Mouse (Mus musculus): ENCODE measurements around the gene Alpk3. TPM values are rescaled to one million over a fixed set of nuclear protein-coding genes. Genes with fewer than 3 reads are reported as not detected.
"Not testable (repeated sequence)": the region's sequence is repeated elsewhere in the genome, so short reads cannot be mapped to it uniquely, and the experiment has no call there.

Gene Alpk3
- total and polyA plus RNA-seq, 3 experiments, result 3.9 to 13.8 (median 7.7) TPM

- Histone ChIP-seq H3K4me3 (ENCODE audit: low read depth, low read length) (no peak overlapping the region), H3K4me1 (ENCODE audit: insufficient read depth, low read depth, low read length) (peaks cover 3% of the 10 kb centered on the region; the same call in 1 of the 2 replicates), H3K36me3 (replicated peaks) (no peaks in the 10 kb centered on the region), H3K9me3 (replicated peaks) (no peaks in the 10 kb centered on the region), H3K27me3 (ENCODE audit: insufficient read depth, low read length) (peaks cover 42% of the 10 kb centered on the region)
- ATAC-seq (ENCODE audit: extremely low read depth, insufficient number of reproducible peaks, low FRiP score, poor library complexity, severe bottlenecking), result no peak
- TF ChIP-seq TAL1 (conservative IDR thresholded peaks at IDR 0.05; ENCODE audit: low read depth, low read length) (no peak), POLR2AphosphoS5 (IDR thresholded peaks at IDR 0.05; ENCODE audit: insufficient replicate concordance, low read depth, low read length) (no peak), GATA2 (IDR thresholded peaks at IDR 0.05; ENCODE audit: borderline replicate concordance, low read depth, low read length) (no peak), CTCF (IDR thresholded peaks at IDR 0.05; ENCODE audit: low read depth, low read length) (no peak), GATA1 (IDR thresholded peaks at IDR 0.05; ENCODE audit: borderline replicate concordance, low read length) (no peak)
- no peak for DNase-seq (ENCODE audit: low spot score)
These were observed 79.9 kb downstream of the Alpk3 start for GRCm38 (mm10) chr7:81137292-81137691.

- H3K27me3 ChIP-seq (ENCODE audit: insufficient read depth, low read length), result peaks cover 31% of the 10 kb centered on the region
These were observed 81.7 kb downstream of the Alpk3 start for GRCm38 (mm10) chr7:81139100-81139499.

GRCm38 (mm10) chr7:81139671-81140404, 82.4 kb downstream of the Alpk3 start:
- Histone ChIP-seq H3K36me3 (replicated peaks) (no peaks in the 10 kb centered on the region), H3K4me1 (ENCODE audit: insufficient read depth, low read depth, low read length) (peaks cover 3% of the 10 kb centered on the region; the same call in 1 of the 2 replicates), H3K4me3 (ENCODE audit: low read depth, low read length) (no peak overlapping the region), H3K27me3 (ENCODE audit: insufficient read depth, low read length) (peaks cover 25% of the 10 kb centered on the region), H3K9me3 (replicated peaks) (no peaks in the 10 kb centered on the region)
- no peak for DNase-seq (ENCODE audit: low spot score)
- TF ChIP-seq CTCF (IDR thresholded peaks at IDR 0.05; ENCODE audit: low read depth, low read length) (no peak), GATA2 (IDR thresholded peaks at IDR 0.05; ENCODE audit: borderline replicate concordance, low read depth, low read length) (no peak), POLR2AphosphoS5 (IDR thresholded peaks at IDR 0.05; ENCODE audit: insufficient replicate concordance, low read depth, low read length) (no peak), TAL1 (conservative IDR thresholded peaks at IDR 0.05; ENCODE audit: low read depth, low read length) (no peak), GATA1 (IDR thresholded peaks at IDR 0.05; ENCODE audit: borderline replicate concordance, low read length) (no peak)
- no peak for ATAC-seq (ENCODE audit: extremely low read depth, insufficient number of reproducible peaks, low FRiP score, poor library complexity, severe bottlenecking)

More at GRCm38 (mm10) chr7:81139100-81139499, 81.7 kb downstream of the Alpk3 start:
- DNase-seq (ENCODE audit: low spot score), result no peak
- Histone ChIP-seq H3K36me3 (replicated peaks) (no peaks in the 10 kb centered on the region), H3K4me1 (ENCODE audit: insufficient read depth, low read depth, low read length) (peaks cover 3% of the 10 kb centered on the region; the same call in 1 of the 2 replicates), H3K4me3 (ENCODE audit: low read depth, low read length) (no peak overlapping the region), H3K9me3 (replicated peaks) (no peaks in the 10 kb centered on the region)
- no peak for ATAC-seq (ENCODE audit: extremely low read depth, insufficient number of reproducible peaks, low FRiP score, poor library complexity, severe bottlenecking)
- TF ChIP-seq GATA2 (IDR thresholded peaks at IDR 0.05; ENCODE audit: borderline replicate concordance, low read depth, low read length) (no peak), TAL1 (conservative IDR thresholded peaks at IDR 0.05; ENCODE audit: low read depth, low read length) (no peak), POLR2AphosphoS5 (IDR thresholded peaks at IDR 0.05; ENCODE audit: insufficient replicate concordance, low read depth, low read length) (no peak), CTCF (IDR thresholded peaks at IDR 0.05; ENCODE audit: low read depth, low read length) (no peak), GATA1 (IDR thresholded peaks at IDR 0.05; ENCODE audit: borderline replicate concordance, low read length) (no peak)

GRCm38 (mm10) chr7:81141541-81141940, 84.1 kb downstream of the Alpk3 start:
- no peak overlapping the region for H3K4me3 ChIP-seq (ENCODE audit: low read depth, low read length)
- H3K9me3 ChIP-seq (replicated peaks), result no peaks in the 10 kb centered on the region
- DNase-seq (ENCODE audit: low spot score) (no peak), ATAC-seq (ENCODE audit: extremely low read depth, insufficient number of reproducible peaks, low FRiP score, poor library complexity, severe bottlenecking) (no peak)
- TF ChIP-seq TAL1 (conservative IDR thresholded peaks at IDR 0.05; ENCODE audit: low read depth, low read length) (no peak), GATA1 (IDR thresholded peaks at IDR 0.05; ENCODE audit: borderline replicate concordance, low read length) (no peak), CTCF (IDR thresholded peaks at IDR 0.05; ENCODE audit: low read depth, low read length) (no peak), GATA2 (IDR thresholded peaks at IDR 0.05; ENCODE audit: borderline replicate concordance, low read depth, low read length) (no peak), POLR2AphosphoS5 (IDR thresholded peaks at IDR 0.05; ENCODE audit: insufficient replicate concordance, low read depth, low read length) (no peak)
- H3K4me1 ChIP-seq (ENCODE audit: insufficient read depth, low read depth, low read length), result peaks cover 3% of the 10 kb centered on the region; the same call in 1 of the 2 replicates
- peaks cover 27% of the 10 kb centered on the region for H3K27me3 ChIP-seq (ENCODE audit: insufficient read depth, low read length)
- H3K36me3 ChIP-seq (replicated peaks), result no peaks in the 10 kb centered on the region

- H3K27me3 ChIP-seq (ENCODE audit: insufficient read depth, low read length), result peaks cover 21% of the 10 kb centered on the region
- not testable (repeated sequence) for H3K4me1 ChIP-seq (ENCODE audit: insufficient read depth, low read depth, low read length); H3K9me3 ChIP-seq (replicated peaks); ATAC-seq (ENCODE audit: extremely low read depth, insufficient number of reproducible peaks, low FRiP score, poor library complexity, severe bottlenecking); DNase-seq (ENCODE audit: low spot score); H3K4me3 ChIP-seq (ENCODE audit: low read depth, low read length); H3K36me3 ChIP-seq (replicated peaks)
These were observed 85.7 kb downstream of the Alpk3 start for GRCm38 (mm10) chr7:81143056-81143455.

GRCm38 (mm10) chr7:81149759-81150158, 92.4 kb downstream of the Alpk3 start:
- ATAC-seq (ENCODE audit: extremely low read depth, insufficient number of reproducible peaks, low FRiP score, poor library complexity, severe bottlenecking) (no peak), DNase-seq (ENCODE audit: low spot score) (no peak)
- peaks cover 19% of the 10 kb centered on the region for H3K27me3 ChIP-seq (ENCODE audit: insufficient read depth, low read length)
- TF ChIP-seq POLR2AphosphoS5 (IDR thresholded peaks at IDR 0.05; ENCODE audit: insufficient replicate concordance, low read depth, low read length), result no peak
- TF ChIP-seq TAL1 (conservative IDR thresholded peaks at IDR 0.05; ENCODE audit: low read depth, low read length), result no peak
- TF ChIP-seq CTCF (IDR thresholded peaks at IDR 0.05; ENCODE audit: low read depth, low read length), result no peak
- no peak for TF ChIP-seq GATA1 (IDR thresholded peaks at IDR 0.05; ENCODE audit: borderline replicate concordance, low read length)
- TF ChIP-seq GATA2 (IDR thresholded peaks at IDR 0.05; ENCODE audit: borderline replicate concordance, low read depth, low read length), result no peak
- no peak overlapping the region for H3K4me3 ChIP-seq (ENCODE audit: low read depth, low read length)
- H3K36me3 ChIP-seq (replicated peaks), result no peaks in the 10 kb centered on the region
- no peaks in the 10 kb centered on the region for H3K9me3 ChIP-seq (replicated peaks)
- H3K4me1 ChIP-seq (ENCODE audit: insufficient read depth, low read depth, low read length), result peaks cover 15% of the 10 kb centered on the region
